Mouse (Mus musculus) Patski (cell line): ENCODE results near the gene Narfl. TPM values are rescaled to one million over a fixed set of nuclear protein-coding genes. Genes with fewer than 3 reads are reported as not detected.

Experiments used
- ATAC-seq: fragments of 100-300 bp; one replicate; pipeline ENCODE4 v1.8.0; 2021
- CTCF ChIA-PET: fragments of 350-600 bp; sonication (Branson Sonifier 250); formaldehyde crosslinking; loops from one replicate; lab custom pipeline; 2022; ENCODE audit warnings: inconsistent platforms; lab: Charles Lee
- POLR2A ChIA-PET: fragments of 350-600 bp; sonication (Branson Sonifier 250); formaldehyde crosslinking; loops from one replicate; lab custom pipeline; 2022; ENCODE audit warnings: antibody characterized with exemption, inconsistent platforms; lab: Charles Lee
- DNase-seq: peaks from one replicate; pipeline ENCODE4 v3.0.0-alpha.2; 2011; ENCODE audit warnings: low read depth, low spot score
- H3K27me3 ChIP-seq: fragments of 371-371 bp; one replicate; pipeline ENCODE4 v1.5.1; 2021
- CTCF ChIP-seq: fragments of 100-300 bp; IDR thresholded peaks from one replicate; pipeline ENCODE4 v1.5.1; 2021
- in situ Hi-C: fragments of 300-500 bp; cut with MboI; formaldehyde crosslinking; loops from 3 replicates; pipeline ENCODE4 v1.11.1; 2018; ENCODE audit warnings: low pct_unique_long_range_greater_than_20kb, mixed read lengths
- polyA plus RNA-seq: library from polyadenylated mRNA; unstranded; gene quantifications from one replicate; pipeline ENCODE4 v1.2.3, GENCODE M21; 2021

The Narfl gene
- polyA plus RNA-seq, 1 experiment from 2014 or later, result 44.9 TPM

- no peak for TF ChIP-seq CTCF
- no peak for DNase-seq
- no peak for ATAC-seq
- no peaks in the 10 kb centered on the region for H3K27me3 ChIP-seq
- in situ Hi-C loops, result no loop called here
- ChIA-PET CTCF (interaction anchor here (0.9 kb wide), 1 partner anchor 14 kb away, joined by 4 read pairs; no protein-coding TSS in a partner anchor), POLR2A (interaction anchor here (0.7 kb wide), 1 partner anchor 13 kb away, joined by 3 read pairs; the partner anchor contains the start of gene Narfl)
Observed at GRCm38 (mm10) chr17:25786781-25787504, 13.4 kb downstream of the Narfl start.

- DNase-seq (no peak), ATAC-seq (no peak)
- no peaks in the 10 kb centered on the region for H3K27me3 ChIP-seq
- in situ Hi-C loops, result no loop called here
- CTCF ChIA-PET, result interaction anchor here (3.2 kb wide), 1 partner anchor 10 kb away, joined by 11 read pairs; no protein-coding TSS in a partner anchor
- POLR2A ChIA-PET, result no interaction called here
- TF ChIP-seq CTCF, result no peak
Observed at GRCm38 (mm10) chr17:25791320-25791842, 17.8 kb downstream of the Narfl start.

- TF ChIP-seq CTCF, result no peak
- in situ Hi-C loops, result no loop called here
- POLR2A ChIA-PET, result no interaction called here
- H3K27me3 ChIP-seq, result no peaks in the 10 kb centered on the region
- DNase-seq (no peak), ATAC-seq (no peak)
- CTCF ChIA-PET, result interaction anchor here (1.2 to 3.2 kb wide), 2 partner anchors 9 to 58 kb away, joined by 3 to 11 read pairs; no protein-coding TSS in a partner anchor
Observed at GRCm38 (mm10) chr17:25791843-25792527, 18.4 kb downstream of the Narfl start.

- ATAC-seq (no peak), DNase-seq (no peak)
- in situ Hi-C loops, result no loop called here
- no peaks in the 10 kb centered on the region for H3K27me3 ChIP-seq
- POLR2A ChIA-PET, result interaction anchor here (0.8 kb wide), 1 partner anchor 15 kb away, joined by 3 read pairs; no protein-coding TSS in a partner anchor
- CTCF ChIA-PET, result interaction anchor here (0.6 to 3.2 kb wide), 3 partner anchors 9 to 59 kb away, joined by 3 to 11 read pairs (median 3); no protein-coding TSS in a partner anchor
- TF ChIP-seq CTCF, result no peak
Observed at GRCm38 (mm10) chr17:25792615-25793014, 19.0 kb downstream of the Narfl start, which contains the start of gene Fam173a. Gene Fam173a, minus strand, starts transcription at chr17:25792901.

GRCm38 (mm10) chr17:25794197-25794596 lies 20.6 kb downstream of the Narfl start:
- no peak for ATAC-seq
- POLR2A ChIA-PET, result interaction anchor here (1.1 kb wide), 1 partner anchor 20 kb away, joined by 5 read pairs; the partner anchor contains the start of gene Narfl
- H3K27me3 ChIP-seq, result no peaks in the 10 kb centered on the region
- in situ Hi-C loops, result no loop called here
- no peak for DNase-seq
- CTCF ChIA-PET, result interaction anchor here (1.7 kb wide), 1 partner anchor 9 kb away, joined by 4 read pairs; no protein-coding TSS in a partner anchor
- TF ChIP-seq CTCF, result no peak

- ATAC-seq (no peak), DNase-seq (no peak)
- in situ Hi-C loops, result no loop called here
- no peak for TF ChIP-seq CTCF
- CTCF ChIA-PET, result interaction anchor here (1.7 kb wide), 1 partner anchor 10 kb away, joined by 4 read pairs; no protein-coding TSS in a partner anchor
- POLR2A ChIA-PET, result interaction anchor here (1.1 kb wide), 1 partner anchor 21 kb away, joined by 5 read pairs; the partner anchor contains the start of gene Narfl
- H3K27me3 ChIP-seq, result no peaks in the 10 kb centered on the region
Observed at GRCm38 (mm10) chr17:25794998-25795397, 21.4 kb downstream of the Narfl start.

GRCm38 (mm10) chr17:25795609-25796092 lies 22.1 kb downstream of the Narfl start, which contains the start of gene AC134908.4:
Gene AC134908.4, minus strand, starts transcription at chr17:25795659.
- ChIA-PET CTCF (interaction anchor here (1.7 kb wide), 1 partner anchor 11 kb away, joined by 4 read pairs; no protein-coding TSS in a partner anchor), POLR2A (no interaction called here)
- DNase-seq (no peak), ATAC-seq (no peak)
- in situ Hi-C loops, result no loop called here
- H3K27me3 ChIP-seq, result no peaks in the 10 kb centered on the region
- TF ChIP-seq CTCF, result no peak

- POLR2A ChIA-PET, result interaction anchor here (1.5 kb wide), 1 partner anchor 13 kb away, joined by 4 read pairs; the partner anchor contains the start of gene Fbxl16
- no peak for DNase-seq
- no peak for ATAC-seq
- H3K27me3 ChIP-seq, result no peaks in the 10 kb centered on the region
- no peak for TF ChIP-seq CTCF
- in situ Hi-C loops, result no loop called here
- CTCF ChIA-PET, result no interaction called here
Observed at GRCm38 (mm10) chr17:25796211-25796771, 22.7 kb downstream of the Narfl start.

GRCm38 (mm10) chr17:25796951-25797369 lies 23.4 kb downstream of the Narfl start, which contains the start of gene Metrn:
Gene Metrn, minus strand, starts transcription at chr17:25797136.
- no peak for TF ChIP-seq CTCF
- POLR2A ChIA-PET, result interaction anchor here (1.5 kb wide), 1 partner anchor 12 kb away, joined by 4 read pairs; the partner anchor contains the start of gene Fbxl16
- CTCF ChIA-PET, result interaction anchor here (0.7 kb wide), 1 partner anchor 23 kb away, joined by 3 read pairs; the partner anchor contains the start of gene Narfl
- no peaks in the 10 kb centered on the region for H3K27me3 ChIP-seq
- no peak for DNase-seq
- ATAC-seq, result peak; percentile 84
- in situ Hi-C loops, result no loop called here
